Mouse (Mus musculus) lung, adult 2 months (tissue): ENCODE results near the gene Fez2.

ENCODE experiments used
- CTCF ChIP-seq: fragments of 200-500 bp; IDR thresholded peaks from 2 replicates; pipeline ENCODE4 v1.5.1; 2011; ENCODE audit warnings: mild to moderate bottlenecking, low read length, control low read depth; ENCODE audit not compliant: insufficient read depth
- POLR2A ChIP-seq: fragments of 200-500 bp; IDR thresholded peaks from 2 replicates; pipeline ENCODE4 v1.6.1; 2011; ENCODE audit warnings: low read depth, mild to moderate bottlenecking, control low read depth, low read length, borderline replicate concordance; ENCODE audit errors: extremely low read depth

DNA sequence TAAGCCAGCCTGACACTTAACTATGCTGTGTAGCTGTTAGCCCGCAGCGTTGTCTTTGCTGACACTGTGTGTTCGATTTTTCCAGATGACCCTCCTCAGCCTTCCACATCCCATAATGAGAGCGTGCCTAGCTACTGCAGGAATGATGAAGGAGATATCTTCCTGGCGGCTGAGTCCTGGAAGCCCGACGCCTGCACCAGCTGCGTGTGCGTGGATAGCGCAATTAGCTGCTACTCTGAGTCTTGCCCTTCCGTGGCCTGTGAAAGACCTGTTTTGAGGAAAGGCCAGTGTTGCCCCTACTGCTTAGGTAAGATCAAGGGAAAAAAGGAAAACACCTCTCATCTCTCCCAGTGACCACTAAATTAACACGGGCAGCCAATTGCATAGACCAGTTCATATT is 63.1 kb downstream of the Fez2 start:
- TF ChIP-seq CTCF: no peak
- no peak for TF ChIP-seq POLR2A
